Mouse (Mus musculus): ENCODE measurements around the gene Rps16. TPM values are rescaled to one million over a fixed set of nuclear protein-coding genes. Genes with fewer than 3 reads are reported as not detected.

Gene Rps16
- polyA plus RNA-seq (2015; fragmentation: Nextera tagmentation; extraction: Ambion mirVana): 880 and 955 TPM in 2 replicates

GRCm38 (mm10) chr7:28350155-28350883 lies at the start of gene Rps16:
Rps16 (plus strand) TSS chr7:28350652.
- no peak for TF ChIP-seq EP300 (optimal IDR thresholded peaks at IDR 0.05)
- TF ChIP-seq CTCF (IDR thresholded peaks at IDR 0.05; ENCODE audit: low read depth): 0 out of 2 replicates have a peak, but pooled peaks have one; percentile 14
- peak within 1 kb of the TSS; percentile 95 for H3K27ac ChIP-seq (replicated peaks)
- no peaks in the 10 kb centered on the region for H3K9me3 ChIP-seq (ENCODE audit: control insufficient read depth, low read length)
- peaks cover 7% of the 10 kb centered on the region for H3K36me3 ChIP-seq (ENCODE audit: control insufficient read depth, insufficient read depth, low read length)
- peaks cover 4% of the 10 kb centered on the region; the same call in 1 of the 2 replicates for H3K4me1 ChIP-seq (replicated peaks; ENCODE audit: control insufficient read depth, insufficient read depth)
- H3K4me2 ChIP-seq (replicated peaks; ENCODE audit: low read depth): peak within 1 kb of the TSS; percentile 81
- DNase-seq (ENCODE audit: low spot score): peak; percentile 99
- H3K27me3 ChIP-seq (ENCODE audit: control insufficient read depth, insufficient read depth, low read length): no peaks in the 10 kb centered on the region
- under 1% methylated on average over 48 of the region's 50 CpGs for WGBS
- peak; percentile 94 for ATAC-seq (ENCODE audit: low FRiP score, low TSS enrichment)
- peak within 1 kb of the TSS; percentile 94 for H3K9ac ChIP-seq (ENCODE audit: low read length)
- H3K4me3 ChIP-seq (ENCODE audit: low read depth, low read length): peak within 1 kb of the TSS; percentile 85

- peaks cover 14% of the 10 kb centered on the region for H3K36me3 ChIP-seq (ENCODE audit: control insufficient read depth, insufficient read depth, low read length)
- no peak within 1 kb of the TSS for H3K27ac ChIP-seq (replicated peaks)
- peaks cover 10% of the 10 kb centered on the region; the same call in 1 of the 2 replicates for H3K27me3 ChIP-seq (ENCODE audit: control insufficient read depth, insufficient read depth, low read length)
- H3K9me3 ChIP-seq (ENCODE audit: control insufficient read depth, low read length): no peaks in the 10 kb centered on the region
- H3K9ac ChIP-seq (ENCODE audit: low read length): no peak within 1 kb of the TSS
- DNase-seq (ENCODE audit: low spot score) (peak; percentile 67), ATAC-seq (ENCODE audit: low FRiP score, low TSS enrichment) (peak; percentile 51; the same call in 1 of the 2 replicates)
- H3K4me1 ChIP-seq (replicated peaks; ENCODE audit: control insufficient read depth, insufficient read depth): no peaks in the 10 kb centered on the region
- peak within 1 kb of the TSS; percentile 39 for H3K4me2 ChIP-seq (replicated peaks; ENCODE audit: low read depth)
- TF ChIP-seq EP300 (optimal IDR thresholded peaks at IDR 0.05) (no peak), CTCF (IDR thresholded peaks at IDR 0.05; ENCODE audit: low read depth) (peak; percentile 79)
- H3K4me3 ChIP-seq (ENCODE audit: low read depth, low read length): peak within 1 kb of the TSS; percentile 15
- 3% methylated on average over 30 of the region's 30 CpGs for WGBS
Observed at GRCm38 (mm10) chr7:28301616-28302433, 48.6 kb upstream of the Rps16 start, which contains the start of gene Dll3. Dll3 (minus strand) TSS chr7:28302238.

- Histone ChIP-seq H3K27ac (replicated peaks) (no peak overlapping the region), H3K9ac (ENCODE audit: low read length) (no peak overlapping the region), H3K9me3 (ENCODE audit: control insufficient read depth, low read length) (no peaks in the 10 kb centered on the region), H3K4me3 (ENCODE audit: low read depth, low read length) (no peak overlapping the region), H3K4me1 (replicated peaks; ENCODE audit: control insufficient read depth, insufficient read depth) (no peaks in the 10 kb centered on the region), H3K27me3 (ENCODE audit: control insufficient read depth, insufficient read depth, low read length) (peaks cover 10% of the 10 kb centered on the region; the same call in 1 of the 2 replicates), H3K4me2 (replicated peaks; ENCODE audit: low read depth) (no peak overlapping the region), H3K36me3 (ENCODE audit: control insufficient read depth, insufficient read depth, low read length) (peaks cover 27% of the 10 kb centered on the region)
- 91% methylated on average over 10 of the region's 10 CpGs for WGBS
- DNase-seq (ENCODE audit: low spot score) (no peak), ATAC-seq (ENCODE audit: low FRiP score, low TSS enrichment) (no peak)
- TF ChIP-seq EP300 (optimal IDR thresholded peaks at IDR 0.05): no peak
- no peak for TF ChIP-seq CTCF (IDR thresholded peaks at IDR 0.05; ENCODE audit: low read depth)
Observed at GRCm38 (mm10) chr7:28305641-28306040, 44.8 kb upstream of the Rps16 start.

GRCm38 (mm10) chr7:28306216-28306615 lies 44.2 kb upstream of the Rps16 start:
- Histone ChIP-seq H3K4me1 (replicated peaks; ENCODE audit: control insufficient read depth, insufficient read depth) (no peaks in the 10 kb centered on the region), H3K9me3 (ENCODE audit: control insufficient read depth, low read length) (no peaks in the 10 kb centered on the region), H3K4me2 (replicated peaks; ENCODE audit: low read depth) (no peak overlapping the region), H3K27ac (replicated peaks) (no peak overlapping the region), H3K4me3 (ENCODE audit: low read depth, low read length) (no peak overlapping the region), H3K9ac (ENCODE audit: low read length) (no peak overlapping the region), H3K36me3 (ENCODE audit: control insufficient read depth, insufficient read depth, low read length) (peaks cover 27% of the 10 kb centered on the region), H3K27me3 (ENCODE audit: control insufficient read depth, insufficient read depth, low read length) (peaks cover 7% of the 10 kb centered on the region; the same call in 1 of the 2 replicates)
- 94% methylated on average over 8 of the region's 8 CpGs for WGBS
- TF ChIP-seq EP300 (optimal IDR thresholded peaks at IDR 0.05) (no peak), CTCF (IDR thresholded peaks at IDR 0.05; ENCODE audit: low read depth) (no peak)
- no peak for ATAC-seq (ENCODE audit: low FRiP score, low TSS enrichment)
- no peak for DNase-seq (ENCODE audit: low spot score)

- no peak overlapping the region for H3K4me2 ChIP-seq (replicated peaks; ENCODE audit: low read depth)
- ATAC-seq (ENCODE audit: low FRiP score, low TSS enrichment): no peak
- peaks cover 27% of the 10 kb centered on the region for H3K36me3 ChIP-seq (ENCODE audit: control insufficient read depth, insufficient read depth, low read length)
- H3K27ac ChIP-seq (replicated peaks): no peak overlapping the region
- H3K4me3 ChIP-seq (ENCODE audit: low read depth, low read length): no peak overlapping the region
- no peaks in the 10 kb centered on the region for H3K27me3 ChIP-seq (ENCODE audit: control insufficient read depth, insufficient read depth, low read length)
- DNase-seq (ENCODE audit: low spot score): no peak
- TF ChIP-seq CTCF (IDR thresholded peaks at IDR 0.05; ENCODE audit: low read depth): no peak
- no peak for TF ChIP-seq EP300 (optimal IDR thresholded peaks at IDR 0.05)
- 0 out of 2 replicates have a peak overlapping the region, but pooled peaks have one; percentile 13 for H3K9ac ChIP-seq (ENCODE audit: low read length)
- H3K4me1 ChIP-seq (replicated peaks; ENCODE audit: control insufficient read depth, insufficient read depth): no peaks in the 10 kb centered on the region
- no peaks in the 10 kb centered on the region for H3K9me3 ChIP-seq (ENCODE audit: control insufficient read depth, low read length)
- WGBS: 54% methylated on average over 9 of the region's 9 CpGs
Observed at GRCm38 (mm10) chr7:28309737-28310136, 40.7 kb upstream of the Rps16 start.
